8 mouse cellular contexts compared by ENCODE assay signal in genomic region chr9:63737426-63737931, GRCm38 (mm10). TPM values are rescaled to one million over a fixed set of nuclear protein-coding genes. Genes with fewer than 3 reads are reported as not detected.
A peak's percentile ranks its signal among the peaks of the same experiment; 100 is the strongest.
DNase-seq lines count a peak whose midpoint lies in the region; ATAC-seq lines count a peak whose summit lies in the region.

No protein-coding gene starts in this region.

- H3K4me2 ChIP-seq in heart, embryonic 16.5 days (ENCODE audit: low read depth, low read length): no peak overlapping the region
- H3K4me2 ChIP-seq in heart, embryonic 12.5 days: no peak overlapping the region
- no peak overlapping the region for H3K4me2 ChIP-seq in intestine, embryonic 15.5 days (replicated peaks)

- H3K9ac ChIP-seq in heart, embryonic 16.5 days (ENCODE audit: low read length): no peak overlapping the region
- no peak overlapping the region for H3K9ac ChIP-seq in heart, embryonic 12.5 days
- H3K9ac ChIP-seq in intestine, embryonic 15.5 days: no peak overlapping the region

- peak; percentile 67 to 69 for DNase-seq in CD8-positive naive resting alpha-beta T cell, adult 2 months (ENCODE audit: low read depth in 2 of 2, low spot score in 2 of 2)
- DNase-seq in gastrocnemius, adult 8-10 months (ENCODE audit: low spot score in 2 of 2): peak; percentile 51 to 66
- no peak for DNase-seq in urinary bladder, adult 18-20 months (ENCODE audit: low spot score in 2 of 2)
- no peak for DNase-seq in frontal cortex, postnatal 10 days (ENCODE audit: low spot score in 2 of 2)

- peaks cover 61% of the 10 kb centered on the region for H3K4me1 ChIP-seq in heart, embryonic 16.5 days (ENCODE audit: control insufficient read depth, insufficient read depth, low read length)
- peaks cover 92% of the 10 kb centered on the region for H3K4me1 ChIP-seq in heart, embryonic 12.5 days (replicated peaks)
- H3K4me1 ChIP-seq in intestine, embryonic 15.5 days (replicated peaks): peaks cover 60% of the 10 kb centered on the region

- H3K27ac ChIP-seq in heart, embryonic 16.5 days (ENCODE audit: low read length): peak overlapping the region; percentile 48; the same call in 1 of the 2 replicates
- H3K27ac ChIP-seq in heart, embryonic 12.5 days (ENCODE audit: poor library complexity, severe bottlenecking): no peak overlapping the region
- no peak overlapping the region for H3K27ac ChIP-seq in intestine, embryonic 15.5 days

- no peaks in the 10 kb centered on the region for H3K27me3 ChIP-seq in heart, embryonic 16.5 days (ENCODE audit: control insufficient read depth, insufficient read depth, low read length)
- no peaks in the 10 kb centered on the region for H3K27me3 ChIP-seq in heart, embryonic 12.5 days (replicated peaks)
- no peaks in the 10 kb centered on the region for H3K27me3 ChIP-seq in intestine, embryonic 15.5 days (replicated peaks)

- WGBS in heart, embryonic 16.5 days: 71% methylated on average over 9 of the region's 9 CpGs
- WGBS in heart, embryonic 12.5 days: 74% methylated on average over 9 of the region's 9 CpGs
- 73% methylated on average over 9 of the region's 9 CpGs for WGBS in intestine, embryonic 15.5 days

- no peaks in the 10 kb centered on the region; the same call in 1 of the 2 replicates for H3K36me3 ChIP-seq in heart, embryonic 16.5 days (ENCODE audit: control insufficient read depth, insufficient read depth)
- H3K36me3 ChIP-seq in heart, embryonic 12.5 days: peaks cover 13% of the 10 kb centered on the region
- H3K36me3 ChIP-seq in intestine, embryonic 15.5 days: no peaks in the 10 kb centered on the region

- no peaks in the 10 kb centered on the region for H3K9me3 ChIP-seq in heart, embryonic 16.5 days (replicated peaks; ENCODE audit: control insufficient read depth, low read length)
- H3K9me3 ChIP-seq in heart, embryonic 12.5 days (replicated peaks): no peaks in the 10 kb centered on the region
- no peaks in the 10 kb centered on the region for H3K9me3 ChIP-seq in intestine, embryonic 15.5 days

- no peak overlapping the region for H3K4me3 ChIP-seq in heart, embryonic 16.5 days (ENCODE audit: low read length)
- H3K4me3 ChIP-seq in heart, embryonic 12.5 days: no peak overlapping the region
- H3K4me3 ChIP-seq in intestine, embryonic 15.5 days (replicated peaks): no peak overlapping the region

- ATAC-seq in heart, embryonic 16.5 days (replicated peaks; ENCODE audit: extremely low read depth, insufficient read depth, low FRiP score): 0 out of 2 replicates have a peak, but pooled peaks have one; percentile 17
- ATAC-seq in heart, embryonic 12.5 days (ENCODE audit: insufficient number of reproducible peaks, low FRiP score): no peak
- peak; percentile 68 for ATAC-seq in monocyte, adult 5-6 weeks (replicated peaks; ENCODE audit: insufficient number of reproducible peaks, low FRiP score, low TSS enrichment, poor library complexity, severe bottlenecking)
- no peak for ATAC-seq in intestine, embryonic 15.5 days

RNA-seq across cellular contexts. Expression of gene Smad3, which starts 20.3 kb away (rescaled TPM):
- polyA plus RNA-seq in heart, embryonic 16.5 days (2015; fragmentation: Nextera tagmentation; extraction: Ambion mirVana): 12.5 and 13.7 TPM in 2 replicates
- 17.0 and 18.9 TPM in 2 replicates for polyA plus RNA-seq in heart, embryonic 12.5 days (2016; fragmentation: Nextera tagmentation; extraction: Ambion mirVana)
- total RNA-seq in gastrocnemius, adult 8-10 months (2022): 10 to 100 TPM; 44.2 to 62.0 (median 46.1) TPM
- 52.0 to 121 TPM (median 56.1 TPM) in 3 replicates for total RNA-seq in monocyte, adult 5-6 weeks (2017)
- polyA plus RNA-seq in intestine, embryonic 15.5 days (2015; fragmentation: Nextera tagmentation; extraction: Ambion mirVana): 14.8 and 15.3 TPM in 2 replicates

Comparison
In these comparisons a context has a peak if more than half of its experiments do, and no peak if none do; other contexts are left out.
1. ATAC-seq: peak in heart, embryonic 16.5 days (single experiment) and monocyte, adult 5-6 weeks (single experiment); none in heart, embryonic 12.5 days (single experiment) and intestine, embryonic 15.5 days (single experiment).
2. DNase-seq: peak in CD8-positive naive resting alpha-beta T cell, adult 2 months (2 of 2) and gastrocnemius, adult 8-10 months (2 of 2); none in urinary bladder, adult 18-20 months (0 of 2) and frontal cortex, postnatal 10 days (0 of 2).